In genomic region chr2:174295900-174296465, GRCm38 (mm10) we compare ENCODE assay signal across 8 mouse cellular contexts. TPM values are rescaled to one million over a fixed set of nuclear protein-coding genes. Genes with fewer than 3 reads are reported as not detected.
DNase-seq lines count a peak whose midpoint lies in the region; ATAC-seq and TF ChIP-seq lines count a peak whose summit lies in the region.

No protein-coding gene starts in this region.

- no peak for TF ChIP-seq EP300 in heart, adult 2 months (IDR thresholded peaks at IDR 0.05; ENCODE audit: insufficient read depth, low read depth, low read length)

- 0 out of 2 replicates have a peak overlapping the region, but pooled peaks have one; percentile 4 for H3K27ac ChIP-seq in heart, embryonic 16.5 days (ENCODE audit: low read length)
- no peak overlapping the region for H3K27ac ChIP-seq in heart, adult 2 months
- H3K27ac ChIP-seq in hindbrain, embryonic 14.5 days = no peak overlapping the region
- H3K27ac ChIP-seq in midbrain, embryonic 14.5 days (replicated peaks; ENCODE audit: low read depth, low read length) = no peak overlapping the region

- intact Hi-C loops in heart, adult 2 months (cut with DNase I) = loop anchor here (5.0 kb wide), 1 partner anchor 219 kb away; the partner anchor contains the start of gene Stx16

- peak overlapping the region; percentile 73 for H3K4me3 ChIP-seq in heart, embryonic 16.5 days (ENCODE audit: low read length)
- H3K4me3 ChIP-seq in heart, adult 2 months = no peak overlapping the region
- H3K4me3 ChIP-seq in hindbrain, embryonic 14.5 days (replicated peaks; ENCODE audit: low read length) = peak overlapping the region; percentile 49
- peak overlapping the region; percentile 61 for H3K4me3 ChIP-seq in midbrain, embryonic 14.5 days (replicated peaks; ENCODE audit: low read depth, low read length)

- H3K9ac ChIP-seq in heart, embryonic 16.5 days (ENCODE audit: low read length) = peak overlapping the region; percentile 35; the same call in 1 of the 2 replicates
- H3K9ac ChIP-seq in heart, adult 2 months (ENCODE audit: low read depth, low read length) = no peak overlapping the region
- H3K9ac ChIP-seq in hindbrain, embryonic 14.5 days = peak overlapping the region; percentile 8
- H3K9ac ChIP-seq in midbrain, embryonic 14.5 days (replicated peaks; ENCODE audit: low read length) = no peak overlapping the region

- H3K4me2 ChIP-seq in heart, embryonic 16.5 days (ENCODE audit: low read depth, low read length) = peak overlapping the region; percentile 61
- peak overlapping the region; percentile 60 for H3K4me2 ChIP-seq in hindbrain, embryonic 14.5 days (replicated peaks)
- peak overlapping the region; percentile 58 for H3K4me2 ChIP-seq in midbrain, embryonic 14.5 days (ENCODE audit: low read length)

- H3K36me3 ChIP-seq in heart, embryonic 16.5 days (ENCODE audit: control insufficient read depth, insufficient read depth) = peaks cover 5% of the 10 kb centered on the region; the same call in 1 of the 2 replicates
- H3K36me3 ChIP-seq in heart, adult 2 months (ENCODE audit: control insufficient read depth, insufficient read depth, low read length) = no peaks in the 10 kb centered on the region
- H3K36me3 ChIP-seq in hindbrain, embryonic 14.5 days (replicated peaks; ENCODE audit: control insufficient read depth, insufficient read depth) = no peaks in the 10 kb centered on the region
- H3K36me3 ChIP-seq in midbrain, embryonic 14.5 days (ENCODE audit: control insufficient read depth, insufficient read depth, low read length) = no peaks in the 10 kb centered on the region

- H3K9me3 ChIP-seq in heart, embryonic 16.5 days (replicated peaks; ENCODE audit: control insufficient read depth, low read length) = peaks cover 58% of the 10 kb centered on the region
- H3K9me3 ChIP-seq in hindbrain, embryonic 14.5 days (ENCODE audit: control insufficient read depth, low read length) = peaks cover 65% of the 10 kb centered on the region
- H3K9me3 ChIP-seq in midbrain, embryonic 14.5 days (ENCODE audit: control insufficient read depth, low read length) = peaks cover 45% of the 10 kb centered on the region

- ATAC-seq in heart, embryonic 16.5 days (replicated peaks; ENCODE audit: extremely low read depth, insufficient read depth, low FRiP score) = no peak
- ATAC-seq in hindbrain, embryonic 14.5 days (ENCODE audit: low FRiP score) = no peak
- 0 out of 2 replicates have a peak, but pooled peaks have one; percentile 4 for ATAC-seq in midbrain, embryonic 14.5 days (ENCODE audit: low FRiP score, low TSS enrichment)

- no peak for TF ChIP-seq CTCF in heart, adult 2 months (IDR thresholded peaks at IDR 0.05)

- peaks cover 17% of the 10 kb centered on the region for H3K27me3 ChIP-seq in heart, embryonic 16.5 days (ENCODE audit: control insufficient read depth, insufficient read depth, low read length)
- peaks cover 8% of the 10 kb centered on the region for H3K27me3 ChIP-seq in heart, adult 2 months (ENCODE audit: control insufficient read depth, insufficient read depth, low read length)
- H3K27me3 ChIP-seq in hindbrain, embryonic 14.5 days (ENCODE audit: control insufficient read depth, insufficient read depth, low read length) = peaks cover 38% of the 10 kb centered on the region
- peaks cover 37% of the 10 kb centered on the region for H3K27me3 ChIP-seq in midbrain, embryonic 14.5 days (ENCODE audit: control insufficient read depth, insufficient read depth, low read length)

- DNase-seq in heart, adult 2 months = no peak
- DNase-seq in R1 (ENCODE audit: low read depth, low spot score) = peak; percentile 67
- no peak for DNase-seq in hindbrain, embryonic 14.5 days (ENCODE audit: low spot score)
- no peak for DNase-seq in midbrain, embryonic 14.5 days
- no peak for DNase-seq in B cell, adult 2 months
- DNase-seq in urinary bladder, postnatal 25 days (ENCODE audit: low spot score) = no peak
- DNase-seq in layer of hippocampus, postnatal 25 days (ENCODE audit: extremely low spot score in 1 of 2, low spot score in 1 of 2) = no peak

- peaks cover 25% of the 10 kb centered on the region for H3K4me1 ChIP-seq in heart, embryonic 16.5 days (ENCODE audit: control insufficient read depth, insufficient read depth, low read length)
- H3K4me1 ChIP-seq in heart, adult 2 months (ENCODE audit: control insufficient read depth, insufficient read depth, low read length) = no peaks in the 10 kb centered on the region
- peaks cover 16% of the 10 kb centered on the region for H3K4me1 ChIP-seq in hindbrain, embryonic 14.5 days (replicated peaks; ENCODE audit: control insufficient read depth, insufficient read depth, low read length)
- H3K4me1 ChIP-seq in midbrain, embryonic 14.5 days (ENCODE audit: control insufficient read depth, insufficient read depth, low read length) = peaks cover 9% of the 10 kb centered on the region

- H3K79me2 ChIP-seq in heart, adult 2 months (replicated peaks; ENCODE audit: control insufficient read depth, insufficient read depth, low read length) = no peaks in the 10 kb centered on the region

- no peak for TF ChIP-seq POLR2A in heart, adult 2 months (IDR thresholded peaks at IDR 0.05; ENCODE audit: insufficient read depth, low read depth, low read length)

- 48% methylated on average over 29 of the region's 29 CpGs for WGBS in heart, embryonic 16.5 days
- WGBS in heart, adult 2 months = 43% methylated on average over 29 of the region's 29 CpGs
- 49% methylated on average over 29 of the region's 29 CpGs for WGBS in hindbrain, embryonic 14.5 days
- WGBS in midbrain, embryonic 14.5 days = 52% methylated on average over 29 of the region's 29 CpGs

RNA-seq across cellular contexts. Expression of gene Gnas, which starts 11.9 kb away (rescaled TPM):
- 1,284 and 1,464 TPM in 2 replicates for polyA plus RNA-seq in heart, embryonic 16.5 days (2015; fragmentation: Nextera tagmentation; extraction: Ambion mirVana)
- total RNA-seq in heart, adult 2 months (2021) = 1,000 to 10,000 TPM; 1,140 to 1,235 TPM
- 1,079 and 1,189 TPM in 2 replicates for polyA plus RNA-seq in heart, adult 2 months (2012; rRNA removed)
- 1,800 and 1,897 TPM in 2 replicates for polyA plus RNA-seq in hindbrain, embryonic 14.5 days (2014; fragmentation: Nextera tagmentation; extraction: Ambion mirVana)
- polyA plus RNA-seq in midbrain, embryonic 14.5 days (2014; fragmentation: Nextera tagmentation; extraction: Ambion mirVana) = 1,446 and 1,495 TPM in 2 replicates
- 1,000 to 10,000 TPM; 1,728 to 1,971 TPM for total RNA-seq in layer of hippocampus, postnatal 25 days (2021)

RNA-seq across cellular contexts. Expression of gene Gm20721, which starts 50.5 kb away (rescaled TPM):
- 33.4 and 41.6 TPM in 2 replicates for polyA plus RNA-seq in heart, embryonic 16.5 days (2015; fragmentation: Nextera tagmentation; extraction: Ambion mirVana)
- total RNA-seq in heart, adult 2 months (2021) = 1 to 10 TPM; 1.6 to 1.8 TPM
- polyA plus RNA-seq in heart, adult 2 months (2012; rRNA removed) = 0.12 TPM in 1 of 2 replicates, not detected in the other
- polyA plus RNA-seq in hindbrain, embryonic 14.5 days (2014; fragmentation: Nextera tagmentation; extraction: Ambion mirVana) = 8.6 and 10.9 TPM in 2 replicates
- polyA plus RNA-seq in midbrain, embryonic 14.5 days (2014; fragmentation: Nextera tagmentation; extraction: Ambion mirVana) = 6.4 and 7.5 TPM in 2 replicates
- total RNA-seq in layer of hippocampus, postnatal 25 days (2021) = 1 to 10 TPM; 2.0 to 2.6 TPM

Comparison
In these comparisons a context has a peak if more than half of its experiments do, and no peak if none do; other contexts are left out.
1. H3K9ac ChIP-seq: peak in heart, embryonic 16.5 days (single experiment) and hindbrain, embryonic 14.5 days (single experiment); none in heart, adult 2 months (single experiment) and midbrain, embryonic 14.5 days (single experiment).
2. Peak in every context shown above with its lines, with median percentiles within 50 percentile points of each other: H3K4me2 ChIP-seq.